ENCODE assay signal across 8 mouse cellular contexts in the genomic region with DNA sequence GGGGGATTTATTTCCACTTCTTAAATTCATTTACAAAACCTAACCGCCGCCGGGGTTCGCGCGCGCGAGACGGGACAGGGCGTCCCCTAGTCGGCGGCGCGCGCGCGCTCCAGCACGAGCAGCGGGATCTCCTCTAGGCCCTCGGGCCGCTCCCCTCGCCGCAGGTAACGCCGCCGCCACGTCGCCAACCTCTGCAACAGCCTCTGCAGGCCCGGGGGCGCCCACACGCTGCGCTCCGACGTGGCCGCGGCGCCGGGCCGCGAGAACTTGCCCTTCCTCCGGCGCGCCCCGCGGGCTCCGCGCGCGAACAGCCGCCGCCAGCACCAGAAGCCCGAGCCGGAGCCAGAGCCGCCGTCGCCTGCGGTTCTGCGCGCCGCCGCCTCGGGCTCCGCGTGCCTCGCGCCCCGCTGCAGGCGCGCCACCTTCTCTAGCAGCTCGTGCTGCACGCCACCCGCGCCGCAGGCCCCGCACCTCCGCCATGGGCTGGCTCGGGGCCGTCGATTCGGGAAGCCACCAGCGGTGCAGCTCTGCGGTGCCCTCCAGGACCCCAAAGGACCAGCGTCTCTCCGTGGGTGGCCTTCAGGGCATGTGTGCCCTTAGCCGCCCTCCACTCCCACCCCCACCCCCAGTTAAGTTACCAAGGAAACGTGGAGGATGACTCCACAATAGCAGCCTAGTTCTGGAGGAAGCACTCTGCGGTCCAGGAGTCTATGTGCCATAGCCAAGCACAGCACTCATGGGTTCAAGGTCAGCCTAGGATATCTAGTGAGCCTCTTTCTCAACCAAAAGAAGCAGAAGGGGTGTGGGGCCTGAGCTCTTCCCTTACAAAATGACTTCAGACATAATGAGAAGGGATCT. TPM values are rescaled to one million over a fixed set of nuclear protein-coding genes. Genes with fewer than 3 reads are reported as not detected.
DNase-seq lines count a peak whose midpoint lies in the region; TF ChIP-seq lines count a peak whose summit lies in the region.

No protein-coding gene starts in this region.

- peak overlapping the region; percentile 71 for H3K4me3 ChIP-seq in small intestine, adult 2 months (ENCODE audit: low read depth, low read length)

- under 1% methylated on average over 85 of the region's 87 CpGs for WGBS in small intestine, adult 2 months

- H3K27ac ChIP-seq in small intestine, adult 2 months (ENCODE audit: insufficient read depth, low read depth, low read length), result peak overlapping the region; percentile 93

- TF ChIP-seq CTCF in small intestine, adult 2 months (IDR thresholded peaks at IDR 0.05; ENCODE audit: extremely low read depth, insufficient read length, insufficient replicate concordance, low read depth, low read length), result no peak

- TF ChIP-seq POLR2A in small intestine, adult 2 months (IDR thresholded peaks at IDR 0.05; ENCODE audit: low read depth, low read length), result peak; percentile 58; the same call in 1 of the 2 replicates

- peak; percentile 73 to 78 for DNase-seq in adrenal gland, postnatal 36 days
- DNase-seq in embryo, embryonic 11.5 days (ENCODE audit: low read depth, low spot score), result peak; percentile 49
- peak; percentile 14 to 40 for DNase-seq in heart, adult 18-20 months
- peak; percentile 47 for DNase-seq in kidney, adult 18-20 months
- peak; percentile 76 for DNase-seq in left cerebral cortex, postnatal 4 days
- peak; percentile 68 for DNase-seq in mesoderm, embryonic 11.5 days (ENCODE audit: low read depth, low spot score)
- no peak for DNase-seq in c-Kit-positive CD71-positive TER-119-positive erythroid progenitor cells, embryonic 14.5 days (ENCODE audit: low spot score)

- H3K27me3 ChIP-seq in small intestine, adult 2 months (ENCODE audit: control insufficient read depth, insufficient read depth, low read length), result no peaks in the 10 kb centered on the region

- intact Hi-C loops in left cerebral cortex, postnatal 4 days (cut with DNase I), result loop anchor here (5.0 kb wide), 1 partner anchor 41 kb away; the partner anchor contains the start of gene Cox20

- H3K4me1 ChIP-seq in small intestine, adult 2 months (ENCODE audit: control insufficient read depth, insufficient read depth, insufficient read length, low read length), result peaks cover 2% of the 10 kb centered on the region; the same call in 1 of the 2 replicates

- H3K36me3 ChIP-seq in small intestine, adult 2 months (ENCODE audit: control insufficient read depth, insufficient read depth, low read length), result no peaks in the 10 kb centered on the region

RNA-seq across cellular contexts. Expression of gene Cox20, which starts 42.6 kb away (rescaled TPM):
- 100 to 1,000 TPM in 1 of 2 experiments, 10 to 100 TPM in 1; 79.2 to 103 TPM for total RNA-seq in adrenal gland, postnatal 36 days (2021)
- 100 to 1,000 TPM; 120 to 123 TPM for total RNA-seq in heart, adult 18-20 months (2021)
- 10 to 100 TPM; 43.5 to 54.6 TPM for total RNA-seq in left cerebral cortex, postnatal 4 days (2021)
- polyA plus RNA-seq in small intestine, adult 2 months (2012; rRNA removed), result 3.7 and 5.3 TPM in 2 replicates
